Mouse (Mus musculus) testis, adult 2 months (tissue): ENCODE measurements around the gene Babam2.

Experiments used
- CTCF ChIP-seq: fragments of 200-500 bp; IDR thresholded peaks from 2 replicates; pipeline ENCODE4 v1.5.1; 2012; ENCODE audit warnings: low read depth, mild to moderate bottlenecking, inconsistent platforms, low read length, moderate library complexity; ENCODE audit not compliant: control insufficient read depth, insufficient read depth, insufficient replicate concordance
- POLR2A ChIP-seq: fragments of 200-500 bp; IDR thresholded peaks from 2 replicates; pipeline ENCODE4 v1.6.1; 2012; ENCODE audit warnings: low read depth, mild to moderate bottlenecking, inconsistent platforms, low read length, moderate library complexity; ENCODE audit not compliant: control insufficient read depth

DNA sequence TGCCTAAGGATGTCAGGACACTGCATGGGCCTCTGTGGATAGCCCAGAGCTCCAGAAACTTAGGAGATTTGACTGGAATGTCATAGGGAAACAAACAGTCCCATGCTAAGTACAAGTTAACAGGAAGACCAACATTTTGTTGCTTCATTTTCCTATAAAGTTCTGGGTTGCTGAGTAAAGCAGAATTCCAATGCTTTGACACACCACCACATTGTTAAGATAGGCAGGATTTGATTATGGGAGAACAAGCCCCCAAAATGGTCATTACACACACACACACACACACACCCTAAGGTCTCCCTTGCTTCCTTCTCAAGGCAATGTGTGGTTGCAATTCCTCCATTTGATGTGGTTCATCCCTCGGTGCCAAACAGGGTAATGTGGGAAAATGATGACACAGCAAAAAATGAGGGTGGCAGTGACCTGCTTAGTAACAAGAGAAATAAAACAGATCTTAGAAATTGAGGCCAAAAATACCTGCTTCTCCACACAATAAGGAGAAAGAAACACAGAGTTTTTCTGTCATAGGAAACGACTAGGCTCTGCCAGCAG, 286.4 kb downstream of the Babam2 start:
- TF ChIP-seq POLR2A (no peak), CTCF (no peak)
